Mouse (Mus musculus): Measurements from ENCODE around the gene Acot7.

Gene Acot7

DNA sequence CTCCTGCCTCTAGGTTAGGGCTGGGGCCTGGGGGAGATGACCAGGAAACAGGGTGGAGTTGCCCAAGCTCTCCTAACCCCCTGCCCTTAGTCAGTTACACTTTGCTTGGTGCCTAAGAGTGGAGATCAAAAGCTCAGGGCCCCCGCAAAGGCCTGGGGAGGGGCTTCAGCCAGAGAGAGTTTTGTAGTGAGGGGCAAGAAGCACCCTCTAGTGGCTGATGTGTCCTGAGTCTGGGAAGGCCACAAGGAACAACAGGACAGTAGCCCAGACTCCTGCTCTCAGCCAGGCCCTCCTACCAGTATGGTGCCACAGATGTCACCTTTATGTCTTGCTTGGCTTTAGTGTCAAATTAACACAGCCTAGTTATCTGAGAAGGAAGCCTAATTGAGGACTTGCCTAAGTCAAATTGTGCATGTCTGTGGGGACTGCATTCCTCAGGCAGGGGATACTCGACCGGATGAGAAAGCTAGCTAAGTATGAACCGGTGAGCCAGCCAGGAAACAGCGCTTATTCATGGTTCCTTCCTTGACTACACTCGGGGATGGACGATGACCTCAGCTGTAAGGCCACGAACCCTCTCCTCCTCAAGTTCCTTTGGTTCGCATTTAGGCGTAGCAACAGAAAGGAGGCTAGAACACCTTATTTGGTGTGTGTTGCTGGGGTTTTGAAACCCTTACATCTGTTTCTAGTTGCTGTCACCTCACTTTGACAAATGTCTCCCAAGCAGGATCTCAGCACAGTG is 116.4 kb downstream of the Acot7 start:
- DNase-seq (ENCODE audit: low read depth, low spot score), result no peak

- peak; percentile 29 for DNase-seq (ENCODE audit: low read depth, low spot score)
These were observed 118.0 kb downstream of the Acot7 start for GRCm38 (mm10) chr4:152295916-152296315.

GRCm38 (mm10) chr4:152296371-152296770 is 118.4 kb downstream of the Acot7 start:
- DNase-seq (ENCODE audit: low read depth, low spot score), result no peak

GRCm38 (mm10) chr4:152296874-152297861 is 119.2 kb downstream of the Acot7 start, which contains the start of gene Icmt:
Gene Icmt (plus strand): TSS chr4:152297227.
- peak; percentile 98 for DNase-seq (ENCODE audit: low read depth, low spot score)

- DNase-seq (ENCODE audit: low read depth, low spot score), result no peak
These were observed 120.9 kb downstream of the Acot7 start for GRCm38 (mm10) chr4:152298836-152299235.

DNA sequence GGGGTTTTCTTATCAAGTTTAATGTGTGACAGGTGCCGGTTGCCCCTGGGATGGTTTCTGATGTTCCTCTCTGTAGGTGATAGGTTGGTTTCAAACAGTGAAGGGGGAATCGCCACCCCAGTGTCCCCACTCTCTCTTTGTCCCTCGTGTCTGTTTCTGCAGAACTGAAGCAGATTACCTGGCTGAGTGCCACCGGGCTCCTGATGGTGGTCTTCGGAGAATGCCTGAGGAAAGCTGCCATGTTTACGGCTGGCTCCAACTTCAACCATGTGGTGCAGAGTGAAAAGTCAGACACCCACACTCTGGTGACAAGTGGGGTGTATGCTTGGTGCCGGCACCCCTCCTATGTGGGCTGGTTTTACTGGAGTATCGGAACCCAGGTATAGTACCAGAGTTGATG is 122.4 kb downstream of the Acot7 start:
- no peak for DNase-seq (ENCODE audit: low read depth, low spot score)

DNA sequence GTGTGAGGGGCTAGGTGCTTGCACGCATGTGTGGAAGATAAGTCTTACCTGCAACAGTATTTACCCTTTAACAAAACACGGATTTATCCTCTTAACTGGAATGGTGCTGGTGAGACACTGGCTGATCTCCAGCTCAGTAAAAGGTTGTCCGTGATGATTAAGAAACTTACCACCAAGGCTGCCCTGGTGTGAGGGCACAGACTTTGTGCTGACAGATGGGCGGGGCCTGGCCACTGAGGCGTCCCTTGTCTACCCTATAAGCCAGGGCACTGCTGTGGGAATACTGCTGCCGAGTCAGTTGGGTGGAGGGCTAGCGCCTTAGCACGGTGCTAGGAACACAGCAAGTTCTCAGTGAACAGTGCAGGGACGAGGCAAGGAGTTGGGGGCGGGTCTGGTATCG is 124.1 kb downstream of the Acot7 start:
- no peak for DNase-seq (ENCODE audit: low read depth, low spot score)

- no peak for DNase-seq (ENCODE audit: low read depth, low spot score)
These were observed 125.2 kb downstream of the Acot7 start for GRCm38 (mm10) chr4:152303172-152303571.

DNA sequence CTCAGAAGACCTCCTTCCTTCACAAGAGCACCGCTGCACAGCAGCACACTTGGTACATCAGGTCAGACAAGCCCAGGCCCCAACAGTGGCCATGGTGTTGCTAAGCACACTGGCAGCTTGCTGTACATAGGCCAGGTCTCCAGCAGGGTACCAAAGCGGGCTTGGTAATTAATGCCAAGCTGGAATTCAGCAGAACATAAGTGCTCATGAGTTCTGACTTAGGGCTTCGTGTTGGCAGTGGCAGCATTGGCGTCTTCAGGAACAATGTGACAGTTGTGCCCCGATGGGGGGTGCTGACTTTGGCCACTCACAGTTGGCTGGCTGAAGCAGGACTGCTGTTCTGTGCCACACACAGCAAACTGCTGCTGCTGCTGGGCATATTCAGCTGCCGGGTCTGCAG is 126.8 kb downstream of the Acot7 start:
- no peak for DNase-seq (ENCODE audit: low read depth, low spot score)

- no peak for DNase-seq (ENCODE audit: low read depth, low spot score)
These were observed 128.1 kb downstream of the Acot7 start for GRCm38 (mm10) chr4:152305991-152306390.

- no peak for DNase-seq (ENCODE audit: low read depth, low spot score)
These were observed 129.6 kb downstream of the Acot7 start for GRCm38 (mm10) chr4:152307542-152307941.

DNA sequence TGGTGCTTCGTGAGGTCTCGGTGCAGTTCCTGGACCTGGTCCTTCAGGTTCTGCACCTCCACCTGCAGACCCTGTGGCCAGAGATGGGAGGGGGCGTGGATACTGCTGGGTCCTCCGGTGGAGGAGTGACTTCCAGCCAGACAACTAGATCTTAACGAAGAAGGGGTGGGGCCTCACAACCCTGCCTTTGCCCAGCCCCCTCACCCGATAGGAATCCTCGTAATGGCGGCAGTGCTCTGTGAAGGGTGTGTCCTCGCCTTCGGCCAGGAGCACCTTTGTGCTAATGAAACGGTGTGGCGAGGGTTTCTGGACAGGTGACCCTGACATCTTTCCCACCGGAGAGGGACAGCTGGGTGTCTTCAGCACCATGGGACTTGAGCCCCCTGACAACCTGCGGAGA is 134.3 kb downstream of the Acot7 start:
- DNase-seq (ENCODE audit: low read depth, low spot score), result no peak

- no peak for DNase-seq (ENCODE audit: low read depth, low spot score)
These were observed 135.3 kb downstream of the Acot7 start for GRCm38 (mm10) chr4:152313211-152313632.

GRCm38 (mm10) chr4:152313934-152314333 is 136.0 kb downstream of the Acot7 start:
- no peak for DNase-seq (ENCODE audit: low read depth, low spot score)

DNA sequence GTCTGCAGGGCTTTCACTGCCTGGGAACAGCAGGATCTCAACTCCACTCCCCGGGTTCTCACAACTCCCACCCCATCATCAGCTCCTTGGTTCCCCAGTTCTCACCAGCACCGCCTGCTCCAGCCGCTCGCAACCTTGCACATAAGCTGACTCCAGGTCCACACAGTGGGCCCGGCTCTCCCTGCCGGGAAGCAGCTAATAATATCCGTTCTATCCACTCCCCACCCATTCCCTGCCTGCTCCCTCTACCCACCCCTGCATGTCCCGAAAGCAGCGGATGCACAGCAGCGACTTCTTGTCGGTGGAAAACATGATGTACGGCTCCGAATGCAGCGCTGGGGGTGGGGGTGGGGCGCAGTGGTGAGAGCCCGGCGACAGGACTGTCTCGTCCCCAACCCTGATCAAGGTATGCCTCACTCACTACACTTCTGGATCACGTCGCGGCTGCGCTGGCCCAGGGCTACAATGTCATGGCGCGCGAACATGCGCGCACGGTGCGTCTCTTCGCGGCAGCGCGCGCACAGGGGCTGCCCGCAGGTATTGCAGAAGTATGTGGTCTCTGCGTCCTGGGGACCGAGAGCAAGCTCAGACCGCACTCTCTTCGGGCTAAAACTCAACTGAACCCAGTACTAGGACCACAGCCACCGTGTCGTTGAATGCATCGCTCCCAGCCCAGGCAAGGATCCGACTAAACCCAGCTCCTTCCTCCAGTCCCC is 137.7 kb downstream of the Acot7 start:
- no peak for DNase-seq (ENCODE audit: low read depth, low spot score)

DNA sequence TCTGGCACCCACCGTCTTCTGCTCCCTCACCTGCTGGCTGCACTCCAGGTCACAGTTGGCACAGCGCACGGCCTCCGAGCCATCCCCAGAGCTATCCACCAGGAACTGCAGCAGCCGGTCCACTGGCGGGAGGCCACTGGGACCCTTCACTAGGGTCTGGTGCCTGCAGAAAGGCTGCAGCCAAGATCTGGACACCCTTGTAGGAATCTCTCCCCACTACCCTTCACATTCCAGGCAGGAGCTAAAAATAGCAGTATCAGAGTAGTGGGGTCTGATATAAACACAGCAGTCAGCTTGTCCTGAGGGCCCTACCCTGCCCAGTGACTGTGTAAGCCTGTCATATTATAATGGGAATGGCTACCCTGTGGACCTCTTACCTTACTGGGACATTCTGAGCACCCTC is 139.7 kb downstream of the Acot7 start:
- no peak for DNase-seq (ENCODE audit: low read depth, low spot score)

- DNase-seq (ENCODE audit: low read depth, low spot score), result no peak
These were observed 140.7 kb downstream of the Acot7 start, which contains the start of gene Rnf207 for GRCm38 (mm10) chr4:152318517-152319234. Gene Rnf207 (minus strand): TSS chr4:152318993.
